Mouse (Mus musculus): Measurements from ENCODE around the gene Tor4a.

Tor4a gene

DNA sequence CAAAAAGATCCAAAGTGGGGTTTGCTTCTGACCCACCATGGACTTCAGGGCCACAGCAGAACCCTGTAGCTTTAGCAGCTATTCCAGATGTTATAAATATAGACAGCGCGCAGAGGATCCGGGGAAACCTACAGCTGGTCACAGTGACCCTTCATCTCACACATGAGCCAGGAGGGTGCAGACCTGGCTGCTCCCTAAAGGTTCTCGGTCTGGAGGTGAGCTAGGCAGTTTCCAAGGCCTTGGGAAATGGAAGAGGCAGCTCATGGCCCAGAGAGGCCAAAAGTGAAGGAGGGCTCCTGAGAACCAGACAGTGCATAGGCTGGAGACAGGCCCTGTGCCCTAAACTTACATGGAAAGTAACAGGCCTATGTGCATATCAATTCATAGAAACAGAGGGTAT lies 22.9 kb downstream of the Tor4a start:
- intact Hi-C loops (cut with DNase I), result no loop called here

GRCm38 (mm10) chr2:25172629-25173028 lies 24.1 kb downstream of the Tor4a start:
- intact Hi-C loops (cut with DNase I), result no loop called here

- intact Hi-C loops (cut with DNase I), result no loop called here
Observed at GRCm38 (mm10) chr2:25171769-25172153, 24.9 kb downstream of the Tor4a start.

- intact Hi-C loops (cut with DNase I), result no loop called here
Observed at GRCm38 (mm10) chr2:25171101-25171768, 25.5 kb downstream of the Tor4a start.

GRCm38 (mm10) chr2:25170326-25171100 lies 26.2 kb downstream of the Tor4a start:
- intact Hi-C loops (cut with DNase I), result no loop called here

- intact Hi-C loops (cut with DNase I), result no loop called here
Observed at GRCm38 (mm10) chr2:25169778-25170177, 26.9 kb downstream of the Tor4a start.

- intact Hi-C loops (cut with DNase I), result no loop called here
Observed at GRCm38 (mm10) chr2:25168665-25168978, 28.1 kb downstream of the Tor4a start.

DNA sequence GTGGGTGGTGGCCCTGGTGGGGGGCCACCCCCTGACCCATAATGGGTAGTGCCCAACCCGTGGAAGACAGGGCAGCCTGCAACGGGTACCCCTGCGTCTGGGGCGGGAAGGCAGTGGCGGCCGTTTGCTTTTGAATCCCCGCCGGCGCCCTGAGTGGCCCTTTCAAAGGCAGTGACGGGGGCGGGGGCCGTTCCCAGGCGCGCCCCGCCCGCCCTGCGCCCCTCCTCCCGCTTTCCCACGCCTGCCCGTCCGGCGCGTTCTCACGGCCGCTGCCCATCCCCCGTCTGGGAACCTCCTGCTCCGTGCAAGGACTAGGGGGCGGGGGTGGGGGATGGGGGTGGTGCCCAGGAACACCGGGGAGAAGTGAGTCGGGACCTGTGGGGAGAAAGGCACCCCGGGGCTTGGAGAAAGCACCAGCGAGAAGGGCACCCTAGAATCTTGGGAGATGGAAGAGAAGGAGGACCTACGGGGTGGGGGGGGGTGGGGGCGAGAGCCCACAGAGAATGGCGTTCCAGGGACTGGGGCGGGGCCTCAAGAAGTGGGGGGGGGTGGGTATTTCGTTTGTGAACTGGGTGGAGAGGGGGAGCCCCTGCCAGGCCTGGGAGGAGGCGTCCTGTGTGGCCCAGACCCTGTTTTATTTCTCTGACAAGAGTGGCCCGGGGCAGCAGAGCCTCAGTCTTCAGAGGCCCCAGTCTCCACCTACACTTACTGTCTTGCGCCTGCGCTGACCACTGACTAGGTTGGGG lies 28.6 kb downstream of the Tor4a start:
- intact Hi-C loops (cut with DNase I), result no loop called here

- intact Hi-C loops (cut with DNase I), result no loop called here
Observed at GRCm38 (mm10) chr2:25167481-25167880, 29.2 kb downstream of the Tor4a start.

- intact Hi-C loops (cut with DNase I), result no loop called here
Observed at GRCm38 (mm10) chr2:25157655-25158054, 39.0 kb downstream of the Tor4a start.

- intact Hi-C loops (cut with DNase I), result no loop called here
Observed at GRCm38 (mm10) chr2:25156990-25157389, 39.7 kb downstream of the Tor4a start.

DNA sequence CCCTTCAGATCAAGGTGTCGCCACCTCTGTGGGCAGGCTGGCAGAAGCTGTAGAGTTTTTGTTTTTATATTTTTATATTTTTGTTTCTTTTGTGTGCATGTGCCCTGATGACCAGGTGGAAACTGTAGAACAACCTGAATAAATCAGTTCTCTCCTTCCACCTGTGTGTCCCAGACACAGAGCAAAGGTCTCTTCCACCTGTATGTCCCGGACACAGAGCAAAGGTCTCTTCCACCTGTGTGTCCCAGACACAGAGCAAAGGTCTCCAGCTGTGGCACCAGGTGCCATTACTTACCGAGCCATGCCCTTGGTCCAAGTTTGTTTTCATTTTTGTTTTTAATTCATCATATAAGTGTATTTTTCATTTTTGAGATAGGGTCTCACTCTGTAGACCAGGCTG lies 40.5 kb downstream of the Tor4a start:
- intact Hi-C loops (cut with DNase I), result no loop called here

DNA sequence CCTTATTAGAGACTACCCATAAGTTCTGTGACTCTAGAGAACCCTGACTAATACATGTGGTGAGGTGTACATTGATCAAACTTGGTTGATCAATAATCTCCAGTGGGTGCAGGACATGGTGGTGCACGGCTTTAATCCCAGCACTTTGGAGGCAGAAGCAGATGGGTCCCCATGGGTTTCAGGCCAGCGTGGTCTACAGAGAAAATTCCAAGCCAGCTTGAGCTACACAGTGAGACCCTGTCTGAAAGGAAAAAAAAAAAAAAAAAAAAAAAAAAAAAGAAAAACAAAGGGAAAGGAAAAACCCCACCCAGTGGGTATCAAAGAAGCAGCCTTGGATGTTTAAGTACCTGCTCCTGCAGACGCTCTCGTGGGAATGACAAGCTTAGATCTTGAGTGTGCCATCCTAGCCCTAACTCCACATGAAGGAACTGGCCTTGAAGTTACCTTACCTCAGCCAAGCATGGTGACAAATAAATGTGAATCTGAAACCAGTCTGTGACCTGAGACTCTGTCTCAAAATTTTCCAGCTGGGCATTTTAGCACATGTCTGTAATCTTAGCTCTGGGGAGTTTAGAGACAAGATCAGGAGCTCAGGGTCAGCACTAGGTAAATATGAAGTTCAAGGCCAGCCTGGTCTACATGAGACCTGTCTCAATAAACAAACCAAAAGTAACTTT lies 45.3 kb downstream of the Tor4a start:
- intact Hi-C loops (cut with DNase I), result no loop called here

GRCm38 (mm10) chr2:25149643-25150042 lies 47.0 kb downstream of the Tor4a start:
- intact Hi-C loops (cut with DNase I), result no loop called here

DNA sequence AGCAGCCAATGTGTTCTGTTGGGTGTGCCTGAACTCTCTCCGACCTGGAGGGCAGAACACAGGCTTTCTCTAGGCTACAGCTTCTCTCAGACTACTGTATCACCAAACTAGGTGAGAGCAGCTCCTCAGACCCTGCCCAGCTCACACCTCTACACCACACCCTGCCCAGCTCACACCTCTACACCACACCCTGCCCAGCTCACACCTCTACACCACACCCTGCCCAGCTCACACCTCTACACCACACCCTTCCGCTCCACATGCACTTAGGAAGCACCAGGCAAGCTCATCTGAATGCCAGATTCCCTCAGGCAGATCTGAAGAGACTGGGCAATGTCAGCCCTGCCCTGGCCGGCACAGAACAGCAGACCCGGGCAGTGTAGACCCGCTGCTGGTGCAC lies 48.8 kb downstream of the Tor4a start:
- intact Hi-C loops (cut with DNase I), result no loop called here

- intact Hi-C loops (cut with DNase I), result no loop called here
Observed at GRCm38 (mm10) chr2:25147398-25147797, 49.3 kb downstream of the Tor4a start.

DNA sequence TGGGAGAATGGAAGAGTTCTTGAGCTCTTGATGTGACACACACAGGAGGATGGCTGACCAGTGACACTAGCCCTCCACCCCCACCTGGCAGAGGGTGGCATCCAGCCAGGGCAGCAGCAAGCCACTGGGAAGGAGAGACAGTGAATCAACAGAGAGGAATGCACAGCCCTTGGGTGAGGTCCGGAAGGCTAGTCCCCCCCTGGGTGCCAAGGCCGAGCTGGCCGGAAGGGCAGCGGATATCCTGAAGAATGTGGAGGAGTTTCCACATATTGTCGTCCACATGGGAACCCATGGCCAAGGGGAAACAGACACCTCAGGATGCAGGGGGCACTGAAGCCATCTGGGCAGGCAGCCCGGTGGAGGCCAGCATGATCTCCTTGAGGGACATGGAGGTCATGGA lies 51.3 kb downstream of the Tor4a start:
- intact Hi-C loops (cut with DNase I), result no loop called here

Data from adrenal gland (tissue).